Mouse (Mus musculus) limb, embryonic 14.5 days (tissue): ENCODE data around the gene 1700122O11Rik. TPM values are rescaled to one million over a fixed set of nuclear protein-coding genes. Genes with fewer than 3 reads are reported as not detected.
A peak's percentile ranks its signal among the peaks of the same experiment; 100 is the strongest.

Source experiments
- ATAC-seq: fragments of 200-750 bp; cut with Nextera tagmentation; 2 replicates; pipeline ENCODE4 v1.8.0; 2017; ENCODE audit warnings: low read depth, moderate number of reproducible peaks, moderate TSS enrichment; ENCODE audit not compliant: low FRiP score
- DNase-seq: peaks from one replicate; pipeline ENCODE4 v3.0.0-alpha.2; 2015; ENCODE audit warnings: low spot score
- H3K27ac ChIP-seq: fragments of 300-500 bp; sonication (generic); replicated peaks from 2 replicates; pipeline ENCODE4 v1.5.1; 2014; ENCODE audit warnings: low read depth, mild to moderate bottlenecking, low read length, moderate library complexity, mixed read lengths
- H3K27me3 ChIP-seq: fragments of 300-500 bp; sonication (generic); 2 replicates; pipeline ENCODE4 v1.6.1; 2014; ENCODE audit warnings: low read length, mixed read lengths; ENCODE audit not compliant: control insufficient read depth, insufficient read depth
- H3K36me3 ChIP-seq: fragments of 300-500 bp; sonication (generic); 2 replicates; pipeline ENCODE4 v1.6.1; 2014; ENCODE audit warnings: mild to moderate bottlenecking, low read length, moderate library complexity, mixed read lengths; ENCODE audit not compliant: control insufficient read depth, insufficient read depth
- H3K4me1 ChIP-seq: fragments of 300-500 bp; sonication (generic); 2 replicates; pipeline ENCODE4 v1.6.1; 2014; ENCODE audit warnings: antibody characterized with exemption, low read length, mixed read lengths; ENCODE audit not compliant: control insufficient read depth, insufficient read depth
- H3K4me2 ChIP-seq: fragments of 300-500 bp; sonication (generic); replicated peaks from 2 replicates; pipeline ENCODE4 v1.6.1; 2014; ENCODE audit warnings: low read depth, mild to moderate bottlenecking, low read length, moderate library complexity; ENCODE audit not compliant: severe bottlenecking
- H3K4me3 ChIP-seq: fragments of 300-500 bp; sonication (generic); replicated peaks from 2 replicates; pipeline ENCODE4 v1.5.1; 2014; ENCODE audit warnings: low read length
- H3K9ac ChIP-seq: fragments of 300-500 bp; sonication (generic); 2 replicates; pipeline ENCODE4 v1.6.1; 2014; ENCODE audit warnings: mild to moderate bottlenecking, low read depth, low read length, moderate library complexity; ENCODE audit not compliant: severe bottlenecking
- H3K9me3 ChIP-seq: fragments of 300-500 bp; sonication (generic); 2 replicates; pipeline ENCODE4 v1.6.1; 2016; ENCODE audit warnings: low read length; ENCODE audit not compliant: control insufficient read depth
- POLR2A ChIP-seq: fragments of 200-500 bp; IDR thresholded peaks from 2 replicates; pipeline ENCODE4 v1.8.0; 2012; ENCODE audit warnings: inconsistent platforms, mild to moderate bottlenecking, moderate library complexity, borderline replicate concordance; ENCODE audit not compliant: insufficient read depth, insufficient read length; ENCODE audit errors: extremely low read depth
- WGBS: fragments of 180-500 bp; shearing (Covaris S2); extraction: QIAGEN DNeasy Blood & Tissue Kit; methylation state at CpG from one replicate; pipeline ENCODE4 v1.1.7; 2014; 5-methylcytosine and 5-hydroxymethylcytosine counted together
- polyA plus RNA-seq, 2 experiments: library from polyadenylated mRNA; depleted of rRNA in 1 of 2; stranded (reverse) in 1 of 2; unstranded in 1 of 2; fragments of >200 nt; fragmentation: Nextera tagmentation in 1 of 2; extraction: Ambion mirVana in 1 of 2; gene quantifications; 2 replicates each; pipeline versions ENCODE4 v1.2.1 to v1.2.3; 2012 to 2014

Gene 1700122O11Rik
- polyA plus RNA-seq, 2 experiments, result not detected

DNA sequence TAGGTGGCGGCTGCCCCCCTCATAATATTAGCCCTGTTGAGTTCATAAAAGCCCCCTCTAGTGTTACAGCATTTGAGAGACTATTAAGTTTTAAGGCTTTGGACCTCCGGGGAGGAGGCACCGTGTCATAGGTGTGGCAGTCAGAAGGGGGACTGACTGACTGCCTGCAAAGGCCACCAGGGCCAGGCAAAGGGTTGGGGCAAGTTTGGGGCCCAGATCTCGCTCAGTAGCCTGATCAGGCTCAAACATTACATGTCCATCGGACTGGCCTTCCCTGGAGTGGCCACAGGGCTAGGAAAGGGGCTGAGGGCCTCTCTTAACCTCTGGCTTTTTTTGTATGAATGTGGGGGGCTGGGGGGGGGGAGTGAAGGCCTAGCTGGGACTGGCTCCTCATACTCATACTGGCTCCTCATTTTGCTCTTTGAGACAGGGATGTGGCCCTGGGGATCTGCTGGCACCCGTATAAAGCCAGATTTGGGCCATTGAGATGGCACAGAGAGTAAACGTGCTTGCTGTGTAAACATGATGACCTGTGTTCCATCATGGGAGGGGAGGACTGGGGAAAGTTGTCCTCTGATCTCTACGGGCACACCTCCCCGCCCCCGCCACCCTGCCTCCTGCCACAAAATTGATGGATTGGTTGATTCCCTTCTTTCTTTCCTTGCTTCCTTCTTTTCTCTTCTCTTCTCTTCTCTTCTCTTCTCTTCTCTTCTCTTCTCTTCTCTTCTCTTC lies 47.5 kb downstream of the 1700122O11Rik start:
- no peaks in the 10 kb centered on the region for H3K36me3 ChIP-seq
- WGBS, result 26% methylated on average over 10 of the region's 10 CpGs
- no peak for DNase-seq
- TF ChIP-seq POLR2A, result no peak
- H3K9ac ChIP-seq, result no peak overlapping the region
- ATAC-seq, result no peak
- peaks cover 29% of the 10 kb centered on the region for H3K4me1 ChIP-seq
- H3K4me2 ChIP-seq, result no peak overlapping the region
- H3K9me3 ChIP-seq, result no peaks in the 10 kb centered on the region
- H3K27ac ChIP-seq, result peak overlapping the region; percentile 83
- no peaks in the 10 kb centered on the region for H3K27me3 ChIP-seq
- H3K4me3 ChIP-seq, result no peak overlapping the region

DNA sequence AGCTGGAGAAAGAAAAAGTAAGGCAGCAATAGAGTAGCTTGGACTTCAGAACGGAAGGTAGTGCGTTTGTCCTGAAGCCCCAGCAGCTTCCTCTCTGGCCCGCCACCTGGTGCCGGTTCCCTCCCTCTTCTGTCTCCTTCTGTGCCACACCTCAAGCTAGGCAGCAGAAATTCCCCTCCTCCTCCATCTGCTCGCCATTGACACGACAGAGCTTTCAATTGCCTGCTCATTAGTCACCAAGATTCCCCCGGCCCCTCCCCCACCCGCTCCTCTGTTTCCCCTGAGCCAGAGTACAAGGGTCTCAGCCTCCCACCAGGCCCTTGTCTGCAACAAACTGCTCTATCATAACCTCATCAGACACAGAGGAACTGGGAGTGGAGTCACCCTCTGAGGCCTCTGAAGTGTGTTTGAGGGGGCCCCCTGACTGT lies 48.1 kb downstream of the 1700122O11Rik start:
- H3K4me3 ChIP-seq, result no peak overlapping the region
- H3K36me3 ChIP-seq, result no peaks in the 10 kb centered on the region
- H3K27ac ChIP-seq, result peak overlapping the region; percentile 83
- 5% methylated on average over 8 of the region's 8 CpGs for WGBS
- no peak overlapping the region for H3K4me2 ChIP-seq
- no peaks in the 10 kb centered on the region for H3K9me3 ChIP-seq
- DNase-seq (no peak), ATAC-seq (no peak)
- no peaks in the 10 kb centered on the region for H3K27me3 ChIP-seq
- H3K4me1 ChIP-seq, result peaks cover 29% of the 10 kb centered on the region
- no peak for TF ChIP-seq POLR2A
- H3K9ac ChIP-seq, result no peak overlapping the region

DNA sequence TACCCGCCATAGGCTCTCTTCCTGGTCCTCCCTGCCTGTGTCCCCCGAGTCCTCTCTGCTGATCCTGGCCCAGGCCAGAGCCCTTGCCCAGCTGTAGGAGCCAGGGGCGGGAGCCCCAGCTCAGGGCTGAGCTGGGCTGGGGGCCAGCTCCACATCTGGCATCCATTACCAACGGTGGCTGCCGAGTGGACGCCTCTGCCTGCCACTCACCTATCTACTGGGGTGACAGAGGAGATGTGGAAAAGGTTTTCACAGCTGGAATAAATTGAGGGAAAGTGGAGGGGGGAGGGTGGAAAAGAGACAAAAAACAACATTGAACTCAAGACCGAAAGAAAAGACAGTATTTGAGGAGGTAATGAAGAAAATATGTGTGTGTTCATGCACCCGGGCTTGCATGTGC lies 49.3 kb downstream of the 1700122O11Rik start:
- peak; percentile 92 for ATAC-seq

DNA sequence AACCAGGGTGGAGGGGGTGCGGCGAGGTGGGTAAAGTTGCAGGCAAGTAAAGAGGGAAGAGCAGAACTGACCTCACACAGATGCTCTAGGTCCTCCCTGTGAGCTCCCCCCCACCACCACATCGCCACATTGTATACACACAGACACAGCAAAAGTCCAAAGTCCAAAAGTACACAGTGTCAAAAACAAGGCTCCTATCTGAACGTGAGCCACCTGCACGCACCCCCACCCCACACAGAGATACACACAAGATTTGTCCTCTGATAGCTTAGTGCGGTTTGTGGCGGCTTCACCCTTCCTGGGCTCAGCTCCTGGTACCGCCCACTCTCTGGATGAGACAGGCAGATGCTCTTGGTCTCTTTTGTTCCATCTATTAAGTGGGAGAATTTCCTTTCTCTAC lies 50.0 kb downstream of the 1700122O11Rik start:
- Histone ChIP-seq H3K4me1 (peaks cover 30% of the 10 kb centered on the region), H3K4me3 (no peak overlapping the region), H3K9ac (no peak overlapping the region), H3K36me3 (no peaks in the 10 kb centered on the region), H3K9me3 (no peaks in the 10 kb centered on the region), H3K4me2 (no peak overlapping the region), H3K27me3 (no peaks in the 10 kb centered on the region), H3K27ac (peak overlapping the region; percentile 83)
- no peak for TF ChIP-seq POLR2A
- WGBS, result 82% methylated on average over 8 of the region's 8 CpGs
- ATAC-seq (no peak), DNase-seq (no peak)

More for the DNA sequence above, 49.3 kb downstream of the 1700122O11Rik start:
- no peak overlapping the region for H3K4me3 ChIP-seq
- DNase-seq, result peak; percentile 87
- H3K27me3 ChIP-seq, result no peaks in the 10 kb centered on the region
- no peaks in the 10 kb centered on the region for H3K36me3 ChIP-seq
- peak overlapping the region; percentile 83 for H3K27ac ChIP-seq
- TF ChIP-seq POLR2A, result no peak
- no peaks in the 10 kb centered on the region for H3K9me3 ChIP-seq
- no peak overlapping the region for H3K9ac ChIP-seq
- peak overlapping the region; percentile 13; the same call in 1 of the 2 replicates for H3K4me2 ChIP-seq
- peaks cover 29% of the 10 kb centered on the region for H3K4me1 ChIP-seq
- 18% methylated on average over 8 of the region's 8 CpGs for WGBS

Other genes starting within 250 kb of the 1700122O11Rik start
- 281 and 440 TPM in 2 replicates for gene Mdfi, start 203.6 kb downstream of the 1700122O11Rik start, polyA plus RNA-seq (2012; rRNA removed)
- gene Mdfi, start 203.6 kb downstream of the 1700122O11Rik start, polyA plus RNA-seq (2014; fragmentation: Nextera tagmentation; extraction: Ambion mirVana), result 57.5 and 64.7 TPM in 2 replicates
- 104 and 165 TPM in 2 replicates for gene Foxp4, start 113.6 kb downstream of the 1700122O11Rik start, polyA plus RNA-seq (2012; rRNA removed)
- gene Foxp4, start 113.6 kb downstream of the 1700122O11Rik start, polyA plus RNA-seq (2014; fragmentation: Nextera tagmentation; extraction: Ambion mirVana), result 38.6 and 46.0 TPM in 2 replicates
- gene 1700067P10Rik, start 51.0 kb upstream of the 1700122O11Rik start, polyA plus RNA-seq (2012; rRNA removed), result 0.08 TPM in 1 of 2 replicates, not detected in the other
- gene 1700067P10Rik, start 51.0 kb upstream of the 1700122O11Rik start, polyA plus RNA-seq (2014; fragmentation: Nextera tagmentation; extraction: Ambion mirVana), result not detected in 2 replicates
- gene 9830107B12Rik, start 108.0 kb upstream of the 1700122O11Rik start, polyA plus RNA-seq (2012; rRNA removed), result not detected in 2 replicates
- gene 9830107B12Rik, start 108.0 kb upstream of the 1700122O11Rik start, polyA plus RNA-seq (2014; fragmentation: Nextera tagmentation; extraction: Ambion mirVana), result not detected in 2 replicates
- 0.08 TPM in 1 of 2 replicates, not detected in the other for gene A530064D06Rik, start 129.0 kb upstream of the 1700122O11Rik start, polyA plus RNA-seq (2012; rRNA removed)
- gene A530064D06Rik, start 129.0 kb upstream of the 1700122O11Rik start, polyA plus RNA-seq (2014; fragmentation: Nextera tagmentation; extraction: Ambion mirVana), result not detected in 2 replicates
- gene Trem1, start 194.5 kb upstream of the 1700122O11Rik start, polyA plus RNA-seq (2012; rRNA removed), result 0.01 and 0.03 TPM in 2 replicates
- gene Trem1, start 194.5 kb upstream of the 1700122O11Rik start, polyA plus RNA-seq (2014; fragmentation: Nextera tagmentation; extraction: Ambion mirVana), result 0.08 TPM in 1 of 2 replicates, not detected in the other
- not detected in 2 replicates for gene Trem3, start 209.5 kb upstream of the 1700122O11Rik start, polyA plus RNA-seq (2012; rRNA removed)
- gene Trem3, start 209.5 kb upstream of the 1700122O11Rik start, polyA plus RNA-seq (2014; fragmentation: Nextera tagmentation; extraction: Ambion mirVana), result not detected in 2 replicates
- 0.13 and 0.41 TPM in 2 replicates for gene Treml4, start 226.0 kb upstream of the 1700122O11Rik start, polyA plus RNA-seq (2012; rRNA removed)
- gene Treml4, start 226.0 kb upstream of the 1700122O11Rik start, polyA plus RNA-seq (2014; fragmentation: Nextera tagmentation; extraction: Ambion mirVana), result 0.32 and 0.41 TPM in 2 replicates